Mouse (Mus musculus) CH12.LX (cell line): ENCODE results near the gene Kdm8.

Experiments used
- EP300 ChIP-seq: IDR thresholded peaks from 2 replicates; pipeline ENCODE4 v1.6.1; 2011; ENCODE audit warnings: low read length, improper control_type of control experiment
- JUND ChIP-seq: conservative IDR thresholded peaks from 2 replicates; pipeline ENCODE4 v1.6.1; 2011; ENCODE audit warnings: low read depth, low read length, improper control_type of control experiment
- MAX ChIP-seq: IDR thresholded peaks from 2 replicates; pipeline ENCODE4 v1.6.1; 2011; ENCODE audit warnings: low read length, improper control_type of control experiment
- MAZ ChIP-seq: IDR thresholded peaks from 2 replicates; pipeline ENCODE4 v1.6.1; 2012; ENCODE audit warnings: low read depth, mild to moderate bottlenecking, inconsistent platforms, low read length, improper control_type of control experiment, moderate library complexity
- PAX5 ChIP-seq: IDR thresholded peaks from 2 replicates; pipeline ENCODE4 v1.6.1; 2012; ENCODE audit warnings: low read length, inconsistent platforms, mixed read lengths
- RAD21 ChIP-seq: IDR thresholded peaks from 2 replicates; pipeline ENCODE4 v1.6.1; 2011; ENCODE audit warnings: low read depth, mild to moderate bottlenecking, low read length, improper control_type of control experiment, moderate library complexity

DNA sequence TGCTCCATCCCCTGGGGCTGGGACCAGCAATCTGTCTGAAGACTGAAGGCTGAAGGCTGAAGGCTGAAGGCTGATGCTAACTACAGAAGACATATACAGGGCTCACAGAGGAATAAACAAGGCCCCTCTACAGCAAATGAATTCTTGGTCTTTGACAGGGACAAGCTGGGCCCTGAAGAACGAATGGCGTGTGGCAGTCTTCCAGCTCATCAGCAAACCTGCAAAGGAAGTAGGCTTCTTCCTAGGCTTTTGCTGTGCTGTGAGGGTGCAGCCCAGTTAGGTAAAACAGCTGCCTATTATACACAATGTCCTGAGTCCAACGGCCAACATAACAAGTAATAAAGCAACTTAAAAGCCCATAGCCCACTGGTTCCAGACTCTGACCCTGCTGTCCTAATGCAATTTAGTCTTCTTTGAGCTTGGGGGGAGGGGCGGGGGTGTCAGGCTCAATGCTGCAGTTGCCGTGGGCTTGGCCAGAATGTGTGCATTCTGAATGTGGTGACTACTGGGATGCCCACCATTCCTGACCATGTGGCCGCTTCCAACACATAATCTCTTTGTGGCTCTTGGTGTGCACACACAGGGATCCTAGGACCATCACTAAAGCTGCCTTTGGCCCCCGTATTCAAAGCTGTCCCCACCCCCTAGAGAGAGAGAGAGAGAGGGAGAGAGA lies 14.2 kb upstream of the Kdm8 start:
- TF ChIP-seq RAD21, result no peak
- TF ChIP-seq MAX, result no peak
- no peak for TF ChIP-seq JUND
- TF ChIP-seq EP300, result no peak
- TF ChIP-seq MAZ, result no peak
- no peak for TF ChIP-seq PAX5
